Mouse (Mus musculus) ZHBTc4 (cell line): ENCODE measurements around the gene Sh3bp5l.

Experiments
- DNase-seq: peaks from one replicate; pipeline ENCODE4 v3.0.0-alpha.2; 2011; ENCODE audit warnings: low read depth, low spot score

Sh3bp5l gene

DNA sequence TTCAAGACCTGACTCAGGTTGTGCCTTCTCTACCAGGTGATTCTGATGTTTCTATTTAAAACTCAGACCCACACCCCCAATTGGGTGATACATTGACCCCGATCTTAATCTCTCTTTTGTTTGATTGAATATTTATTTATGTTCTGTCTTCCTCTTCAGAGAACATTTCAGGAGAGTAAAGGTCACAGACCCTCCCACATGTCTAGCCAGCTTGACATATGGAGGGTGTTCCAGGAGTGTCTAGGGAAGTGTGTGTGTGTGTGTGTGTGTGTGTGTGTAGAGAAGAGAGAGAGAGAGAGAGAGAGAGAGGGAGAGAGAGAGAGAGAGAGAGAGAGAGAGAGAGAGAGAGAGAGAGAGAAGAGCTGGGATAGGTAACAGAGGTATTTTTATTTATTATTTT, 47.2 kb downstream of the Sh3bp5l start:
- DNase-seq: no peak

DNA sequence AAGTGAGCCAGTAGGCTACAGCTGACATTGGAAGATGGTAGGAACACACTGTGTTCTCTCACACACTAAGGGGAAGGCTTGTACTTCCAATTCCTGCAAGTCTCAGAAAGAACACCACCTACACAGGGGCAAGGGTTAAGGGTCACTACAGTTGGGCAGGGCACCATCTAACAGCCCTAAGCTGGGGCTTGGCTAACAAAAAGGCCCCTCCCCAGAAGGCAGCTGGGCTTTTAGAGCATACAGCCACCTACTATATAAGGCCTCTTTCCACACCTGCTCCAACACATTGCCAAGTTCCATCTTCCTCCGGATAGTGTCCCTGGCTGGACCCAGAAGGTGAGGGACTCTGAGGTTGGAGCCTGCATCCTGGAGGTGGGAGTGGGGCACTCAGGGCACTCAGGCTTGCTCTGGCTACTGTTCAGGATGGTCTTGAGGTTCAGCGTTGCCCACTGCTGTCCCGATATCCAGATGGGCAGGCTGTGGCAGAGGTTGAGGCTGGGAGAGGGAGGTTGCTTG, 48.3 kb downstream of the Sh3bp5l start, which contains the start of gene Lypd8:
Lypd8 (plus strand) TSS at position 281 of the 516 bp plus-strand sequence.
- no peak for DNase-seq

DNA sequence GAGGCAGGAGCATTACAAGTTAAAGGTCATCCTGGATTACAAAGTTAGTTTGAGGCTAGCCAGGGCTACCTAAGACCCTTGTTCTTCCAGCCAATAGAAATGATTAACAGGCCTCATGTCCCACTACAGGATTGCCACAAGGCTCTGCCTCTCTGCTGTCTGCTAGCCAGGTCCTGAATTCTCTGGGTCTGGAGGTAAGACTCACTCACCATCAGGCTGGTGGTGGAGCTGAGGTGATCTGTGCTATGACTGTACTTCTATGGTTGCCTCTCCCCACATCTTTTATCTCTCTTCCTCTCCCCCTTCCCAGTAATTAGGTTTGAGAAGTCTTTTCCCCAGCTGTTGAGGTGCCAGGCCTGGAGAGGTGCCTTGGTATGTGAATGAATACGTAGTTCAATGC, 49.0 kb downstream of the Sh3bp5l start:
- no peak for DNase-seq

DNA sequence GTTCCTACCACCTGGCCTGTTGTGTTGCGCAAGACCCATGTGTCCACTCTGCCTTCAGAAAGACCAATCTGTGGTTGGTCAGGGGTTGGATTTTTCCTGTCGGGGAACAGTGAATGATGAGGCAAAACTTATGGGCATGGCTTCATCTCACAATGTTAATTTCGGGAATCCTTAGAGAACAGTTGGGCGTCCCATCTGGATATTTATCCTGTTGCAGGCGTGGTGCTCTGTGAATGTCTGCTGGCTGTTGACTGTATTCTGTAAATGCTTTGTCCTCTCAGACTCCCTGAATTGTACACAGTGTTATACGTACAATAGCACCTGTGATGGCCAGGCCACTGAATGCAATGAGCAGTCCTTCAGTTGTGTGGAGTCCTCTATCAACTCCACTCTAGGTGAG, 51.9 kb downstream of the Sh3bp5l start:
- no peak for DNase-seq
